Mouse (Mus musculus) brain, embryonic 14.5 days (tissue): ENCODE results near the gene Sds.

Source experiments
- CTCF ChIP-seq: fragments of 200-500 bp; IDR thresholded peaks from 2 replicates; pipeline ENCODE4 v1.5.1; 2012; ENCODE audit warnings: inconsistent platforms, mild to moderate bottlenecking, moderate library complexity, borderline replicate concordance; ENCODE audit not compliant: insufficient read depth, insufficient read length; ENCODE audit errors: extremely low read depth
- POLR2A ChIP-seq: fragments of 200-500 bp; IDR thresholded peaks from 2 replicates; pipeline ENCODE4 v1.6.1; 2012; ENCODE audit warnings: mild to moderate bottlenecking, inconsistent platforms, borderline replicate concordance; ENCODE audit not compliant: poor library complexity, insufficient read depth, insufficient read length, severe bottlenecking; ENCODE audit errors: extremely low read depth

- no peak for TF ChIP-seq POLR2A
- peak; percentile 67 for TF ChIP-seq CTCF
Measured at GRCm38 (mm10) chr5:120465062-120465461, 11.3 kb upstream of the Sds start.
